27 mouse cellular contexts compared by ENCODE assay signal in the genomic region with DNA sequence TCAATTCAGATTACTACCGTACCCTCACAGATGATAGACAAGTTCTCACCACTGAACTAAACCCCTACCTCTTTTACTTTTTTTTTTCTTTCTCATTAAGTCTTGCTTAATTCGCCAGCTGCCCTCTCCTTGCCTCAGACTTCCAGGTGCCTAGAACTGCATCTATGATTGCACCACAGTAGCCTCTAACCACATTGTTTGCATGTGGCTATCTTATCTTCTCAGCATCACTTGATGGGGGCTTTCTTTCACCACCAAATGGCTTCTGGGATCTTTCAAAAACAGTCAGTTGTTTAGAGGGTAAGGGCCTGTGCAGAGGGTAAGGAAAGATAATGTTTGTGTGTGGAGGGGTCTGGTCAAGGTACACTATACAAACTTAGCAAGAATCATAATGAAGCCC.
DNase-seq lines count a peak whose midpoint lies in the region; ATAC-seq and TF ChIP-seq lines count a peak whose summit lies in the region.
"Had no signal": no experiment of that assay in that cellular context is flagged by ENCODE, and none has a peak within 500 bp of the region (broad histone marks: within the 10 kb centered on the region; RNA-seq: fewer than 3 reads in every experiment).

No protein-coding gene starts in this region.

- TF ChIP-seq POLR2A in CH12.LX (IDR thresholded peaks at IDR 0.05; ENCODE audit: low read depth, low read length) = no peak
- TF ChIP-seq POLR2A in heart, adult 2 months (IDR thresholded peaks at IDR 0.05; ENCODE audit: insufficient read depth, low read depth, low read length) = no peak

- peak; percentile 21; the same call in 1 of the 2 replicates for ATAC-seq in liver, embryonic 14.5 days (ENCODE audit: insufficient read depth)
- ATAC-seq in liver, embryonic 11.5 days (replicated peaks; ENCODE audit: low FRiP score) = no peak
- ATAC-seq in common myeloid progenitor, adult 5-6 weeks (replicated peaks; ENCODE audit: low read depth, poor library complexity, severe bottlenecking) = peak; percentile 90
- peak; percentile 62 for ATAC-seq in megakaryocyte-erythroid progenitor cell, adult 5-6 weeks (replicated peaks; ENCODE audit: low FRiP score, low TSS enrichment, poor library complexity, severe bottlenecking)
- ATAC-seq: forebrain, embryonic 16.5 days; inflammation-experienced regulatory T-cells, adult 6 months had no signal

- no peaks in the 10 kb centered on the region for H3K4me1 ChIP-seq in liver, embryonic 14.5 days (replicated peaks; ENCODE audit: control insufficient read depth in 2 of 2, insufficient read depth in 2 of 2, low read length in 1 of 2)
- H3K4me1 ChIP-seq in liver, embryonic 11.5 days (replicated peaks; ENCODE audit: control insufficient read depth, insufficient read depth, low read length) = peaks cover 4% of the 10 kb centered on the region; the same call in 1 of the 2 replicates
- H3K4me1 ChIP-seq in CH12.LX (ENCODE audit: control insufficient read depth in 1 of 2, insufficient read depth in 2 of 2) = peaks cover 9 to 20% of the 10 kb centered on the region in 2 experiments
- H3K4me1 ChIP-seq in heart, adult 2 months (ENCODE audit: control insufficient read depth, insufficient read depth, low read length) = no peaks in the 10 kb centered on the region
- H3K4me1 ChIP-seq: embryonic facial prominence, embryonic 13.5 days; hindbrain, embryonic 15.5 days; midbrain, embryonic 12.5 days; neural tube, embryonic 13.5 days had no signal

- H3K79me2 ChIP-seq in CH12.LX (replicated peaks; ENCODE audit: control insufficient read depth, extremely low read depth, insufficient read depth, poor library complexity, severe bottlenecking) = no peaks in the 10 kb centered on the region
- no peaks in the 10 kb centered on the region for H3K79me2 ChIP-seq in heart, adult 2 months (replicated peaks; ENCODE audit: control insufficient read depth, insufficient read depth, low read length)

- no peak overlapping the region for H3K4me2 ChIP-seq in liver, embryonic 14.5 days (ENCODE audit: low read depth)
- H3K4me2 ChIP-seq in liver, embryonic 11.5 days = no peak overlapping the region
- H3K4me2 ChIP-seq in CH12.LX (ENCODE audit: insufficient read depth, low read depth, poor library complexity, severe bottlenecking) = no peak overlapping the region
- H3K4me2 ChIP-seq: embryonic facial prominence, embryonic 13.5 days; heart, embryonic 11.5 days; hindbrain, embryonic 15.5 days; lung, embryonic 14.5 days; midbrain, embryonic 12.5 days; neural tube, embryonic 13.5 days had no signal

- no peak for TF ChIP-seq RAD21 in CH12.LX (IDR thresholded peaks at IDR 0.05; ENCODE audit: low read depth, low read length)

- 10% methylated on average over 2 of the region's 2 CpGs for WGBS in liver, embryonic 14.5 days (ENCODE audit: insufficient replicate concordance)
- WGBS in liver, embryonic 11.5 days = 21% methylated on average over 2 of the region's 2 CpGs
- 80% methylated on average over 2 of the region's 2 CpGs for WGBS in heart, adult 2 months

- no peaks in the 10 kb centered on the region for H3K36me3 ChIP-seq in liver, embryonic 14.5 days (replicated peaks; ENCODE audit: control insufficient read depth, insufficient read depth, low read depth)
- H3K36me3 ChIP-seq in liver, embryonic 11.5 days (ENCODE audit: control insufficient read depth, insufficient read depth, low read length) = no peaks in the 10 kb centered on the region
- H3K36me3 ChIP-seq in CH12.LX (replicated peaks in 1 of 2; ENCODE audit: control insufficient read depth in 1 of 2, insufficient read depth in 1 of 2, low read length in 1 of 2) = no peaks in the 10 kb centered on the region
- H3K36me3 ChIP-seq in heart, adult 2 months (ENCODE audit: control insufficient read depth, insufficient read depth, low read length) = no peaks in the 10 kb centered on the region
- H3K36me3 ChIP-seq: embryonic facial prominence, embryonic 13.5 days; forebrain, embryonic 10.5 days; hindbrain, embryonic 15.5 days; midbrain, embryonic 12.5 days; neural tube, embryonic 13.5 days had no signal

- H3K4me3 ChIP-seq in liver, embryonic 14.5 days (ENCODE audit: insufficient read depth in 1 of 2, low read depth in 2 of 2, low read length in 2 of 2) = no peak overlapping the region
- no peak overlapping the region for H3K4me3 ChIP-seq in liver, embryonic 11.5 days (ENCODE audit: low read depth, low read length)
- H3K4me3 ChIP-seq in CH12.LX (replicated peaks in 1 of 3; ENCODE audit: low read depth in 2 of 3, low read length in 2 of 3, poor library complexity in 1 of 3) = no peak overlapping the region
- H3K4me3 ChIP-seq in heart, adult 2 months = no peak overlapping the region
- H3K4me3 ChIP-seq: embryonic facial prominence, embryonic 13.5 days; forebrain, embryonic 10.5 days; hindbrain, embryonic 15.5 days; midbrain, embryonic 12.5 days; neural tube, embryonic 13.5 days had no signal

- in situ Hi-C loops in CH12.LX (cut with MboI; ENCODE audit: low pct_ligation_motif_present, low pct_unique_long_range_greater_than_20kb, low sequenced_read_pairs) = loop anchor here (25.0 kb wide), 2 partner anchors 448 to 723 kb away; a partner anchor contains a TSS

- no peak for TF ChIP-seq CTCF in liver, embryonic 14.5 days (IDR thresholded peaks at IDR 0.05; ENCODE audit: low read depth)
- no peak for TF ChIP-seq CTCF in CH12.LX (conservative IDR thresholded peaks at IDR 0.05 in 1 of 2, IDR thresholded peaks at IDR 0.05 in 1 of 2; ENCODE audit: low read depth in 2 of 2, low read length in 2 of 2)
- no peak for TF ChIP-seq CTCF in heart, adult 2 months (IDR thresholded peaks at IDR 0.05)

- dilution Hi-C loops in CH12.LX (cut with MboI; ENCODE audit: extremely low pct_ligation_motif_present, extremely low pct_unique_long_range_greater_than_20kb, low sequenced_read_pairs) = no loop called here

- intact Hi-C loops in heart, adult 2 months (cut with DNase I) = no loop called here

- H3K9me3 ChIP-seq in liver, embryonic 14.5 days (ENCODE audit: control insufficient read depth, low read length) = no peaks in the 10 kb centered on the region
- no peaks in the 10 kb centered on the region for H3K9me3 ChIP-seq in liver, embryonic 11.5 days (ENCODE audit: control insufficient read depth, low read length)
- no peaks in the 10 kb centered on the region for H3K9me3 ChIP-seq in CH12.LX (replicated peaks; ENCODE audit: low read length)
- H3K9me3 ChIP-seq: embryonic facial prominence, embryonic 13.5 days; forebrain, embryonic 10.5 days; hindbrain, embryonic 15.5 days; midbrain, embryonic 12.5 days; neural tube, embryonic 13.5 days had no signal

- H3K9ac ChIP-seq in liver, embryonic 14.5 days (replicated peaks) = no peak overlapping the region
- H3K9ac ChIP-seq in liver, embryonic 11.5 days (ENCODE audit: low read depth, low read length) = no peak overlapping the region
- no peak overlapping the region for H3K9ac ChIP-seq in CH12.LX (ENCODE audit: insufficient read depth, low read depth)
- no peak overlapping the region for H3K9ac ChIP-seq in heart, adult 2 months (ENCODE audit: low read depth, low read length)
- H3K9ac ChIP-seq: embryonic facial prominence, embryonic 13.5 days; hindbrain, embryonic 15.5 days; lung, embryonic 14.5 days; midbrain, embryonic 12.5 days; neural tube, embryonic 13.5 days had no signal

- DNase-seq in liver, embryonic 14.5 days (ENCODE audit: low read depth in 3 of 3, low spot score in 3 of 3) = no peak
- DNase-seq in liver, embryonic 11.5 days (ENCODE audit: low spot score) = no peak
- DNase-seq in CH12.LX (ENCODE audit: extremely low read depth) = peak; percentile 71
- no peak for DNase-seq in cerebellum, postnatal 10 days
- DNase-seq in adrenal gland, adult 8-10 months = no peak
- no peak for DNase-seq in heart, adult 2 months
- DNase-seq: adrenal gland, adult 2 months; cerebellum, adult 8-10 months; cerebellum, postnatal 36 days; embryo, embryonic 11 days; heart, postnatal 36 days; kidney, adult 11 months; kidney, postnatal 25 days; liver; lung, embryonic 14.5 days; lung, postnatal 14 days; thymus, adult 2 months had no signal

- H3K27ac ChIP-seq in liver, embryonic 14.5 days = no peak overlapping the region
- H3K27ac ChIP-seq in liver, embryonic 11.5 days (ENCODE audit: low read depth, low read length) = no peak overlapping the region
- no peak overlapping the region for H3K27ac ChIP-seq in CH12.LX (ENCODE audit: insufficient read depth, low read depth)
- no peak overlapping the region for H3K27ac ChIP-seq in heart, adult 2 months
- H3K27ac ChIP-seq: embryonic facial prominence, embryonic 13.5 days; forebrain, embryonic 10.5 days; hindbrain, embryonic 15.5 days; midbrain, embryonic 12.5 days; neural tube, embryonic 13.5 days had no signal

- H3K27me3 ChIP-seq in liver, embryonic 14.5 days (ENCODE audit: control insufficient read depth, insufficient read depth, low read length) = no peaks in the 10 kb centered on the region
- no peaks in the 10 kb centered on the region for H3K27me3 ChIP-seq in liver, embryonic 11.5 days (replicated peaks; ENCODE audit: control insufficient read depth, insufficient read depth, low read length)
- H3K27me3 ChIP-seq in CH12.LX (replicated peaks) = peaks cover 15% of the 10 kb centered on the region
- no peaks in the 10 kb centered on the region for H3K27me3 ChIP-seq in heart, adult 2 months (ENCODE audit: control insufficient read depth, insufficient read depth, low read length)
- H3K27me3 ChIP-seq: embryonic facial prominence, embryonic 13.5 days; hindbrain, embryonic 15.5 days; midbrain, embryonic 12.5 days; neural tube, embryonic 13.5 days had no signal

- TF ChIP-seq EP300 in liver, embryonic 14.5 days (IDR thresholded peaks at IDR 0.05; ENCODE audit: low read depth) = peak; percentile 37; the same call in 1 of the 2 replicates
- peak; percentile 70; the same call in 1 of the 2 replicates for TF ChIP-seq EP300 in CH12.LX (IDR thresholded peaks at IDR 0.05; ENCODE audit: low read length)
- TF ChIP-seq EP300 in heart, adult 2 months (IDR thresholded peaks at IDR 0.05; ENCODE audit: insufficient read depth, low read depth, low read length) = no peak

TF ChIP-seq in CH12.LX, 34 proteins besides CTCF, POLR2A, EP300 and RAD21 (continues in another document):
- TF ChIP-seq GABPA (IDR thresholded peaks at IDR 0.05; ENCODE audit: insufficient replicate concordance, low read depth, low read length) = no peak
- TF ChIP-seq ETS1 (conservative IDR thresholded peaks at IDR 0.05; ENCODE audit: low read depth, low read length) = no peak; the same call in 1 of the 2 replicates
- TF ChIP-seq MXI1 (IDR thresholded peaks at IDR 0.05; ENCODE audit: low read depth, low read length) = no peak
- TF ChIP-seq NELFE (IDR thresholded peaks at IDR 0.05; ENCODE audit: low read depth, low read length) = no peak
- no peak for TF ChIP-seq PAX5 (IDR thresholded peaks at IDR 0.05; ENCODE audit: low read length)
- TF ChIP-seq TBP (conservative IDR thresholded peaks at IDR 0.05; ENCODE audit: low read depth, low read length) = no peak
- no peak for TF ChIP-seq MYC (IDR thresholded peaks at IDR 0.05; ENCODE audit: low read depth, low read length)
- TF ChIP-seq MAFK (IDR thresholded peaks at IDR 0.05; ENCODE audit: insufficient replicate concordance, low read length) = peak; percentile 88
- peak; percentile 50; the same call in 1 of the 2 replicates for TF ChIP-seq MEF2A (IDR thresholded peaks at IDR 0.05; ENCODE audit: borderline replicate concordance, low read depth, low read length)
- TF ChIP-seq ZNF384 (IDR thresholded peaks at IDR 0.05; ENCODE audit: low read depth, low read length) = peak; percentile 89
- TF ChIP-seq SIN3A (IDR thresholded peaks at IDR 0.05; ENCODE audit: low read length) = no peak
